Mouse (Mus musculus) thymus, postnatal 36 days (tissue): ENCODE measurements around the gene Slc39a13.
"Not testable (repeated sequence)": the region's sequence is repeated elsewhere in the genome, so short reads cannot be mapped to it uniquely, and the experiment has no call there.

Source experiments
- DNase-seq, 2 experiments: peaks; one replicate each; pipeline ENCODE4 v3.0.0; 2022; ENCODE audit warnings: mixed read lengths in 2 of 2

The Slc39a13 gene

GRCm38 (mm10) chr2:91023131-91023530 is 47.1 kb downstream of the Slc39a13 start:
- no peak for DNase-seq

DNA sequence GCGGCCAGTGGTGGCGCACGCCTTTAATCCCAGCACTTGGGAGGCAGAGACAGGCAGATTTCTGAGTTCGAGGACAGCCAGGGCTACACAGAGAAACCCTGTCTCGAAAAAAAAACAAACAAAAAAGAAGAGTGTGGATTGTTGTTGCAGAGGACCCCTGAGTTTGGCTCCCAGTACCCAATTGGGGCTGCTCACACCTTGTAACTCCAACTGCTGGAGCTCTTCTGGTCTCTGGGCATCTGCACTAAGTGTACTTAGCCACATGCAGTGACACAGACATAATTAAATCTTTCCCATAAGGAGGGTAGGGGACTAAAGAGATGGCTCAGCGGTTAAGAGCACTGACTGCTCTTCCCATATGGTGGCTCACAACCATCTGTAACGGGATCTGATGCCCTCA is 48.0 kb downstream of the Slc39a13 start:
- DNase-seq = not testable (repeated sequence)

DNA sequence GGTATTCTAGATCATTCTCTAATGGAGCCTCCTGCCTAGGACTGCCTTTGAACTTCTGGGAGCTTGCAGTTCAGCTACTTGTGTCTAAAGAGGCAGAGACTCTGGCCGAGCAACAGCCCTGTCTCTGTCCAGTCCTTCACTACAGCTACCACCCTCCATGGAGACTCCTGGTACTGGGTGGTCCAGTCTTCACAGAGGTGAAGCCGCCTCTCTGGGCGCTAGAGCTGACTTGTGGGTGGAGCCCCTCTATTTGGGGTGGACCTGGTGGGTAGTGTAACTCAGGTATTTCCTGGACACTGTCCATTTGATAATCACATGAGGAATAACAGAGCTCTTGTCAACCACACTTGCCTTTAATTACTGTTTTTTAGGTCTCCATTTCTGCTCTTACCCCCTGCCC is 50.3 kb downstream of the Slc39a13 start:
- DNase-seq = no peak

- no peak for DNase-seq
Observed at GRCm38 (mm10) chr2:91018061-91018788, 52.0 kb downstream of the Slc39a13 start.

- no peak for DNase-seq
Observed at GRCm38 (mm10) chr2:91015386-91015785, 54.8 kb downstream of the Slc39a13 start.

GRCm38 (mm10) chr2:91013881-91014280 is 56.3 kb downstream of the Slc39a13 start:
- no peak for DNase-seq
